Mouse (Mus musculus) liver, embryonic 14.5 days (tissue): ENCODE measurements at regions not wholly inside any gene's neighbourhood (a gene's known extent, or its start where the extent isn't known, plus 50 kb on each side); places are given as distances from the start of the nearest gene placed in this dataset.

Source experiments
- CTCF ChIP-seq: IDR thresholded peaks from 2 replicates; pipeline ENCODE4 v1.5.1; 2016; ENCODE audit warnings: antibody characterized with exemption, low read depth, control low read depth
- EP300 ChIP-seq: IDR thresholded peaks from 2 replicates; pipeline ENCODE4 v1.6.1; 2016; ENCODE audit warnings: antibody characterized with exemption, low read depth

GRCm38 (mm10) chr2:45338809-45339208, 221.6 kb upstream of the Zeb2 start:
- no peak for TF ChIP-seq CTCF
- TF ChIP-seq EP300: no peak
